Mouse (Mus musculus): ENCODE data around the gene Selenon.

GRCm38 (mm10) chr4:134517719-134518118, 34.2 kb downstream of the Selenon start:
- TF ChIP-seq CTCF (IDR thresholded peaks at IDR 0.05; ENCODE audit: low read depth) (no peak), EP300 (IDR thresholded peaks at IDR 0.05; ENCODE audit: low read depth) (no peak)

Measured in liver, postnatal 0 days (tissue).